Mouse (Mus musculus) T-cell, adult 66 days (primary cell): Measurements from ENCODE around the gene Nfkbil1. TPM values are rescaled to one million over a fixed set of nuclear protein-coding genes. Genes with fewer than 3 reads are reported as not detected.

Source experiments
- total RNA-seq, 2 experiments: library from RNA; stranded (reverse); gene quantifications; 3 replicates in 1 of 2; 4 replicates in 1 of 2; pipeline ENCODE4 v1.2.4; 2023

Nfkbil1 gene
- total RNA-seq, result 10 to 100 TPM; 15.8 to 16.0 TPM

DNA sequence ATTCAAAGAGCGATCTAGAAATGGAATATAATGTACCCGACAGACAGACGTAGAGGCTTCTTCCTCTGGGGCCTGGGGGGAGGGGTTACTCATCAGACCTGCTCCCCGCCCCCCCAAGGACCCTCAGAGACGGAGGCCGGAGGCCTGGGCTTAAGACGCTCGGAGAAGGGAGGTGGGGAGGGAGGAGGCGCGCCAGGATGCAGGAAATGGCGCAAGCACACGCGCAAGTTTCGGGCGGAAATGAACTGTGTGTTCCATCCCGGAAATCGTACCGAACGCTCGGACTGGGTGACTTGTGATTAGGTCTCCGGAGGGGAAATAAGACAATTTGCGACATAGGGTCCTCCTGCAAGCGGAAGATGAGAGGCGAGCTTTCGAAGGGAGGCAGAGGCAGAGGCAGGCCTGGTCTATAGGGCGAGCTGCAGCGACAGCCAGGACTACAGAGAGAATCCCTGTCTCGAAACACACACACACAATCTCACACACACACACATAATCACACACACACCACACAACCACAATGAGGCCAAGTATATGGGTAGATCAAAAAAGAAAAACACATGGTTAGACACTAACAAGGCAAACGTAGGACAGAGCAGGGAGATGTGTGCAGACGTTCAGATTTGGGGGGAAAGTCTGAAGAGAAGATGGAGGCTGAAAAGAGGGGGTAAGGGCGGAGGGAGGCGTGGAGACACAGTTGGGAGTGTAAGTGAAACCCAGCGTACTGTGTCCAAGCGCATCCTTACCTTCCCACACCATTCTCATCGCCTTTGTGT lies at the start of gene Nfkbil1:
Gene Nfkbil1, minus strand, starts transcription at position 179 of the 776 bp plus-strand sequence.

DNA sequence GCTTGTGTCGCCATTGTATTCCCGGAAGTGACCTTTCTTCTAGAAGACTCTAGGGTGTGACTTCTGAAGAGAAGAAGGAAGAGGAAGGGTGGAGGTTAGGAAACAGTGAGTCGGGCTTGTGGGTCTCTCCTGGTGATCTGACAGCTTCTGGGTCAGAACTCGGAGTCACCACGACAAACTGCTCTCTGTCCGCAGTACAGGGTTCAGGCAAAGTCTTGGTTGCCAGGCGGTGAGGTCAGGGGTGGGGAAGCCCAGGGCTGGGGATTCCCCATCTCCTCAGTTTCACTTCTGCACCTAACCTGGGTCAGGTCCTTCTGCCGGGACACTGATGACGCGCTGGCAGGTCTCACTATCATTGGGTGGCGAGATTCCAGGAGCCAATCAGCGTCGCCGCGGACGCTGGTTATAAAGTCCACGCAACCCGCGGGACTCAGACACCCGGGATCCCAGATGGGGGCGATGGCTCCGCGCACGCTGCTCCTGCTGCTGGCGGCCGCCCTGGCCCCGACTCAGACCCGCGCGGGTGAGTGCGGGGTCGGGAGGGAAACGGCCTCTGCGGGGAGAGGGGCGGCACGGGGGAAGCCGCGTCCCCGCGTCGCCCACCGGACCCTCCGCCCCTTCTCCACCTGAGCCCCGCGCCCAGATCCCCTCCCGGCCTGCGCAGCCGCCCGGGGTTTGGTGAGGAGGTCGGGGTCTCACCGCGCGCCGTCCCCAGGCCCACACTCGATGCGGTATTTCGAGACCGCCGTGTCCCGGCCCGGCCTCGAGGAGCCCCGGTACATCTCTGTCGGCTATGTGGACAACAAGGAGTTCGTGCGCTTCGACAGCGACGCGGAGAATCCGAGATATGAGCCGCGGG lies 27.3 kb upstream of the Nfkbil1 start, which contains the start of gene H2-D1:
Gene H2-D1, plus strand, starts transcription at position 67 of the 859 bp plus-strand sequence.

DNA sequence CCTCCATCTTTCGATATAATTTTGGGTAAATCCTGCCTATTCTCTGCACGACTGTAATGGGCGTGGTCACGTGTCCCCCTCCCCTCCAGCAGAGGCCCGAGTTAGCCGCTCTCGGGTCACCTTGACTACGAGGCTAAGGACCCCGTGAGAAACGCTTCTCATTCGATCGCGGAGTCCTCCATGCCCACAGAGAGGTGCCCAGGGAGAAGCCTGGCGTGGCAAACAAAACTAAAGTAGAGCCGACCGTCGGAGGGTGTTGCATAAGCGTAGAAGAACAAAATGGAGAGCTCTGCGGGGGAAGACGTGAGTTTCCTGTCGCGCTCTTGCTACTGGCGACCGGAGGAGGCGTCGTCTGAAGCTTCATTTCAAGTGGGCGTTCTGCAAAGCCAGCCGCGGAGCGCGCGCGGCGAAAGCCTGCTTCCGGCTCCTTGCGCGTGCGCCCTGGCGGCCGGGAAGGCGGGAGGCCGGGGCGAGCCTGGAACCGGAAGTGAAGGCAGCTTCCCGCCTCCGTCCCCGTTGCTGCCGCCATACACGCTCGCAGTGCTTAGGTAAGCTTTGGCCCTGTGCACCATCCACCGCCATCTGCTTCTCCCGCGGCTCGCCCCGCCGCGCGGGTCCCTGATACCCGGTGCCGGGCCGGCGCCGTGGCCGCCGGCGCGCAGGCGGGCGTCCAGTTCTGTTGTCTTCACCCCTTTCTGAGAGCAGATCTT lies 5.9 kb upstream of the Nfkbil1 start, which contains the start of gene Ddx39b:
Gene Ddx39b, plus strand, starts transcription at position 442 of the 710 bp plus-strand sequence.

DNA sequence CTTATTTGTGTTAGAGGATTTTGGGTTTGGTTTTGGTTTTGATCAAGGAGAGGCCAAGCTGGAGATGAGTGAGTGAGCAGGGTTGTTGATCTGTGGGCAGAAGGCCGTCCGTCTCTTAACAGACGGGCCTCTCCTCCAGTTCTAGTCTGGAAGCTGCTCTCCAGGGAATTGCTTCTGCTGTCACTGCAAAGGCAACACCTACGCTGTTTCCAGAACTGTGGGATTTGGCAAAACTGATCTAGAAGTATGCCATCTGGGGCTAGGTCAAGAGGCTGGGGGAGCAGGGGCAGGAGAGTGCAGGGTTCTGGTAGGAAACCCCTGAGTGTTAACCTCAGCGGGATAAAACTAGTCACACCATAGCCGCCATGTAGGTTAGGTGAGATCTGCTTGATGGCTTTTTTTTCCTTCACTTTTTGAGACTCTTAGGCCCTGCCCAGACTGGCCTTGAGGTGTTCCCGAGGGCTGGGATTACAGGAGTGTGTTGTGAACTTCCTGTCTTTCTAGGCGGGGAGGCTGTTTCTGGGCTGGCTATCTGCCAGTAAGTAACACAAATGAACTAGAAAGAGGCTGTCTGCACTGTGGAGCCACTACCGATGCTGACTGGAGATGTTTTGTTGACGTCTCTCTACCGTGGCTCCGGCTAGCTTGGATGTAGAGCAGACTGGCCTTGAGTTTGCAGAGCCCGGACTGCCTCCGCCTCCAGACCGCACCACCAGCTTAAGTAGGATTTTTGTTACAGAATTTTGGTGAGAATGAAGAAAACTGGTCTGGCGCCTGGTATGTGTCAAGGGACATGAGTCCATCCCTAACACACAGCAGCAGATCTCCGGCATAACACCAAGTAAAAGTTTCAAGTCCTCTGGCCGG lies 2.2 kb downstream of the Nfkbil1 start, which contains the start of gene Atp6v1g2:
Gene Atp6v1g2, plus strand, starts transcription at position 547 of the 867 bp plus-strand sequence.

DNA sequence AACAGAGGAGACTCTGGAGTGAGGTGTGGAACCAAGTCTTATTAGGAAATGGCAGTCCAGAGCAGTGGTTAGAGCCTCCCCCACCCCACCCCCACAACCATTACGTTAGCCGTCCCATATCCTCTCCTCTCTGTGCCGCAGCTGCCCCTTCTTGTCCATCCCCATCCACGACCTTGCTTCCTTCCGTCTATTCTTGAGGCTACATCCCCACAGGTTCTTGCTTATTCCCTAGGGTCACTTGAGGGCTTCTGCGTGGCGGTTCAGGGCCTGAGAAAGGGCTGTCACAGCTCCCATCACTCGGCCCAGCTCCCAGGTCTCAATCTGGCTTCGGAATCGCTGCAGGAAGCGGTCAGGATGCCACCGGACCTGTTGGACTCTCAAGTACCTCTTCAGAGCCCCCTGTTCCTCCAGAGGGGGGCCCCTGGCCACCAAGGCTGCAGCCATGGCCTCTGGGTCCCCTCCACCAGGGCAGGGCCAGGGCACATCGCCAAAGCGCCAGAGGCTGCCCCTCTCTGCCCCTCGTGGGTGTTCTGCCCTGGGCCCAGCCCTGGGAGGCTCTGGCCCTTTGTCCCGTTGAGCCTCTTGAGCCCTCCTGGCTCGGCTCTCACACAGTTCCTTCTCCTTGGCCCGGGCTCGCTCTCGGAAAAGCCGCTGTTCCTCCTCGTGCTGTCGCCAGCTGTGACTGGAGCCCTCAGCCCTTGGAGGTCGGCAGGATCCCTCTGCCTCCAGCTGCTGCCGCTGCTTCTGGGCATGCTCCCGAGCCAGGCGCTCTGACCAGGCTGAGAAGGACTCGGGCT lies 15.2 kb downstream of the Nfkbil1 start, which contains the start of gene Gm16181:
Gene Gm16181, plus strand, starts transcription at position 679 of the 797 bp plus-strand sequence.

DNA sequence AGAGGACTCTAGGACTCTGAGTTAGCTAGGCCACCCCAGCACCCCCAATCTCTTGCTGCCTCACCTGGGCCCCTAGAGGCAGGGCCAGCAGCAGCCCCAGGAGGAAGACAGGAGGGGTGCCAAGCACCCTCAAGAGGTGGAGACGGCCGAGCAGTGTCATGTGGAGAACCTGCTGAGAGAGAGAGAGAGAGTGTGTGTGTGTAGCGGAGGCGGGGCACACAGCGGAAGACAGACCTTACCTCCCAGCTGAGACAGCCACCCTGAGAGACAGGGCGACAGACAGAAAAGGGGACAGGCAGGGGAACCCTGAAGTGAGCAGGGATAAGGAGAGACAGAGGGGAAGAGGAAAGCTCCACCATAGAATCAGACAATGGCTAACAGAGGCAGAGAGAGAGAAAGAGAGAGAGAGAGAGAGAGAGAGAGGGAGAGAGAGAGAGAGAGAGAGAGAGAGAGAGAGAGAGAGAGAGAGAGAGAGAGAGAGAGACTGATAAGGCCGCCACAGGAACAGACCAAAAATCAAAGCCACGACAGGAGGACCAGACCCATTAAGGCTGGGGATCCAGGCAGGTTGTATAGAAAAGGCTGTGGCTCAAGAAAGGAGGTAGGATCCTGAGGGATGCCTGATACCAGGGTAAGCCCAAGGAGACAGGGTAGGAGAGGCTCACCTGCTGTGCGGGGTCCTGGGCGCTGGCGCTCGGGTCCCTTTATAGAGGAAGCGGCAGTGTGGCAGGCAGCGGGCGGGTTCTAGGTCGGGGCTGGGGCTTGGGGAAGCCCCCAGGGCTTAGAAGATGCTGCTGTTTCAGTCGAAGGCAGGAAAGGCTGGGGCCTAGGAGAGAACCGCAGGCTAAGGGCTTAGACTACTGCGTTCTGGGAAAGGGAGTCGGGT lies 30.9 kb downstream of the Nfkbil1 start, which contains the start of gene Lta:
Gene Lta, minus strand, starts transcription at position 858 of the 886 bp plus-strand sequence.

DNA sequence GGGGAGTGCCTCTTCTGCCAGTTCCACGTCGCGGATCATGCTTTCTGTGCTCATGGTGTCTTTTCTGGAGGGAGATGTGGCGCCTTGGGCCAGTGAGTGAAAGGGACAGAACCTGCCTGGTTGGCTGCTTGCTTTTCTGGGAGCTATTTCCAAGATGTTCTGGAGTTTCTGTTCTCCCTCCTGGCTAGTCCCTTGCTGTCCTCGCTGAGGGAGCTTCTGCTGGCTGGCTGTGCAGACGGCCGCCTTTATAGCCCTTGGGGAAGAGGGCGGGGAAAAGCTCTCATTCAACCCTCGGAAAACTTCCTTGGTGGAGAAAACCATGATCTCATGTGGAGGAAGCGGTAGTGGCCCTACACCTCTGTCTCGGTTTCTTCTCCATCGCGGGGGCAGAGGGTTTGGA lies 33.8 kb downstream of the Nfkbil1 start, which contains the start of gene Tnf:
Gene Tnf, minus strand, starts transcription at position 221 of the 400 bp plus-strand sequence.

DNA sequence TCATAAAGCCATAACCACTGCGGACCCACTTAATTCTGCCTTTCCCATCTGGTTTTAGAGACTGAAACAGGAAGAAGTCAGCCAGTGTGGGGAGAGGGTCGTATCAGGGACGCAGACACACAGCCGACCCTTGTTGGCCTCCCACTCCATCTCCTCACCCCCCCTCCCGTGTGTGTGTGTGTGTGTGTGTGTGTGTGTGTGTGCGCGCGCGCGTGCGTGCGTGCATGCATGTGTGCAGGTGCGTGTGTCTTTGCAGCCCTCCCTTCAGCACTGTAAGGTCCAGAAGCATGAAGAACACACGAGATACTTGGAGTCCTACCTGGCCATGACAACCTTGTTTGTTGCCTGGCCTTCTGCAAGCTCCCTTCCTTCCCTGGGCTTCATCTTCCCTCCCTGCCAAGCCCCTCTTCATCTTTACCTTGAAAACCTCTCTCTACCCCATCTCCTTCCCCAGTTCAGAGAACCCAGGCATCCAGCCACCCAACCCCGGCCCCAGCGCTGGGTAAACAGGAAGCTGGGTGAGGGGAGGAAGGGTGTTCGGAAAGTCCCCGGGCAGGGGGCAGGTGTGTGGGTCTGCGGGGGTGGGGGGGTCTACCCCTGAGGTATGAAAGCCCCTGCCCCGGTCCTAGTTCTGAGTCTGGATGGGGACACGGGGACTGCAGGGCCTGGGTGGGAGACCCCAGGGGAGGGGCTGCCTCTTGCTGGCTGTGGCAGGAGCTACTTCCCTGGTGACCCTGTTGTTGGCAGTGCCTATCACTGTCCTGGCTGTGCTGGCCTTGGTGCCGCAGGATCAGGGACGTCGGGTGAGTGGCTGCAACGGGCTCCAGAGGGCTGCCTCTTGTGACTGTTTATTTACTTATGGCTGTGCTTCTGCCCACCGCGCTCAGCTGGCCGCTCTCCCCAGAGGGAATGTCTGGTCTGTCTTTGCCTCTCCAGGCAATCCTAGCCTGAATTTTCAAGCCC lies 41.4 kb downstream of the Nfkbil1 start, which contains the start of gene Ltb:
Gene Ltb, plus strand, starts transcription at position 559 of the 963 bp plus-strand sequence.

DNA sequence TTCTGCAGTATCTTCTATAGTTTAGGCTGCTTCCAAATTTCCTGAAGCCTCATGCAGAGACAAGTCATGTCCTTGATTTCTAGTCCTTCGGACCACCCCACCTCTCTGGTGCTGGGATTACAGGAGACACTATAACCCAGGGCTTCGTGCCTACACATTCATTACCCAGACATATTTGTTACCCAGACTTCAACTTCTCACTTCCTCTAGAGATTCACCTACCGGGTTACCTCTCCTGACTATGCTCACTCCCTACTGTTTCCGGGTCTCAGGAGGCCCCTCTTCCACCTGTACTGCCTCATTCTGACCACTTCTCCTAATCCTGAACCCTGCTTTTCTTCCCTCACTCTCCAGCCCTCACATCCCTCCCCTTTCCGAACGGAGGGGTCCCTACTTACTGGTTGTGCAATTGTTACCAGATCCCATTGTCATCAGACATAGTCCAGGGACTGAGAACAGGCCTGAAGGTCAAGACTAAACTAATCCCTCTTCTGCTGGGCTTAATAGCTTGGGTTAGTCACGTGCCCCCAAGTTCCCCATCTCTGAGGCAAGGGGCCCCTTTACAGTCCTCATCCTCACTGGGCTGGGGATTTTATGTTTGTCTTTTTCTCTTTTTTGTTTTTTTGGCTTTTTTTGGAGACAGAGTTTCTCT lies 47.5 kb downstream of the Nfkbil1 start, which contains the start of gene Lst1:
Gene Lst1, minus strand, starts transcription at position 481 of the 652 bp plus-strand sequence.

DNA sequence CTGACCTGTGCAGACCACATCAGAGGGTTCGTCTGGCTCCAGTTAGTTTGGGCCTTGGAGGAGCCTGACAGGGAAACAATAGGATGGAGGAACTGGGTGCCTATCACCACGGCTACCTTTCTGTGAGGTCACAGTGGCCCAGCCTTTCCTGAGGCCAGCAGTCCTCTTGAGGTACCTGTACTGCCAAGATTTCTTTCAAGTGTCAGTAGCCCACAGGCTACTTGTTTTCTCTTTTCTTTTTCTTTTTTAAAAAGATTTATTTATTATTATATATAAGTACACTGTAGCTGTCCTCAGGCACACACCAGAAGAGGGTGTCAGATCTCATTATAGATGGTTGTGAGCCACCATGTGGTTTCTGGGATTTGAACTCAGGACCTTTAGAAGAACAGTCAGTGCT lies 59.6 kb downstream of the Nfkbil1 start, which contains the start of gene Aif1:
Gene Aif1, minus strand, starts transcription at position 101 of the 400 bp plus-strand sequence.

Other genes with a start within 250 kb of the Nfkbil1 start
- gene Vars, start 234.8 kb downstream of the Nfkbil1 start, total RNA-seq, result 100 to 1,000 TPM; 113 to 115 TPM
- under 1 TPM; 0.47 to 0.52 TPM for gene Vwa7, start 219.2 kb downstream of the Nfkbil1 start, total RNA-seq
- 1 to 10 TPM in 1 of 2 experiments, not detected in 1; 2.3 TPM for gene Sapcd1, start 207.8 kb downstream of the Nfkbil1 start, total RNA-seq
- 1 to 10 TPM; 2.0 to 3.3 TPM for gene Msh5, start 189.0 kb downstream of the Nfkbil1 start, total RNA-seq
- gene Clic1, start 185.8 kb downstream of the Nfkbil1 start, total RNA-seq, result 100 to 1,000 TPM; 161 to 180 TPM
- gene Ddah2, start 176.8 kb downstream of the Nfkbil1 start, total RNA-seq, result 1 to 10 TPM in 1 of 2 experiments, under 1 TPM in 1; 0.86 to 4.1 TPM
- gene Ly6g6c, start 170.4 kb downstream of the Nfkbil1 start, total RNA-seq, result not detected
- gene Mpig6b, start 169.6 kb downstream of the Nfkbil1 start, total RNA-seq, result not detected
- not detected for gene Ly6g6e, start 158.9 kb downstream of the Nfkbil1 start, total RNA-seq
- not detected for gene Ly6g6d, start 157.7 kb downstream of the Nfkbil1 start, total RNA-seq
- gene Ly6g6f, start 150.2 kb downstream of the Nfkbil1 start, total RNA-seq, result not detected
- gene Abhd16a, start 146.5 kb downstream of the Nfkbil1 start, total RNA-seq, result 10 to 100 TPM; 73.4 to 81.3 TPM
- not detected for gene Ly6g5c, start 127.5 kb downstream of the Nfkbil1 start, total RNA-seq
- 1 to 10 TPM; 2.7 to 5.4 TPM for gene Ly6g5b, start 120.4 kb downstream of the Nfkbil1 start, total RNA-seq
- 10 to 100 TPM; 33.5 to 34.9 TPM for gene Gpank1, start 114.3 kb downstream of the Nfkbil1 start, total RNA-seq
- 100 to 1,000 TPM; 152 to 162 TPM for gene Csnk2b, start 113.7 kb downstream of the Nfkbil1 start, total RNA-seq
- gene D17H6S53E, start 109.4 kb downstream of the Nfkbil1 start, total RNA-seq, result 10 to 100 TPM; 26.0 to 26.8 TPM
- gene Apom, start 103.7 kb downstream of the Nfkbil1 start, total RNA-seq, result 1 to 10 TPM in 1 of 2 experiments, under 1 TPM in 1; 0.55 to 1.7 TPM
- gene Bag6, start 100.6 kb downstream of the Nfkbil1 start, total RNA-seq, result 100 to 1,000 TPM; 403 to 408 TPM
- gene Prrc2a, start 70.9 kb downstream of the Nfkbil1 start, total RNA-seq, result 100 to 1,000 TPM; 299 to 313 TPM
- 1 to 10 TPM; 1.2 to 2.0 TPM for gene Aif1, start 59.7 kb downstream of the Nfkbil1 start, total RNA-seq
- gene Lst1, start 47.4 kb downstream of the Nfkbil1 start, total RNA-seq, result 1 to 10 TPM; 4.5 to 8.7 TPM
- gene Ltb, start 41.4 kb downstream of the Nfkbil1 start, total RNA-seq, result 100 to 1,000 TPM; 598 to 633 TPM
- gene Tnf, start 33.8 kb downstream of the Nfkbil1 start, total RNA-seq, result 10 to 100 TPM; 17.7 to 18.6 TPM
- 10 to 100 TPM; 14.1 to 17.3 TPM for gene Lta, start 30.4 kb downstream of the Nfkbil1 start, total RNA-seq
- gene Gm16181, start 15.0 kb downstream of the Nfkbil1 start, total RNA-seq, result not detected
- gene Atp6v1g2, start 2.1 kb downstream of the Nfkbil1 start, total RNA-seq, result 1 to 10 TPM; 2.8 to 3.1 TPM
- gene Ddx39b, start 6.0 kb upstream of the Nfkbil1 start, total RNA-seq, result 100 to 1,000 TPM; 432 to 439 TPM
- gene H2-D1, start 26.9 kb upstream of the Nfkbil1 start, total RNA-seq, result 1,000 to 10,000 TPM; 2,662 to 2,726 TPM
- 10 to 100 TPM; 17.9 to 23.8 TPM for gene H2-Q1, start 84.6 kb upstream of the Nfkbil1 start, total RNA-seq
- 10 to 100 TPM; 13.7 to 17.0 TPM for gene H2-Q2, start 106.5 kb upstream of the Nfkbil1 start, total RNA-seq
- 100 to 1,000 TPM; 534 to 564 TPM for gene H2-Q4, start 143.8 kb upstream of the Nfkbil1 start, total RNA-seq
- 100 to 1,000 TPM; 203 to 218 TPM for gene H2-Q6, start 189.1 kb upstream of the Nfkbil1 start, total RNA-seq
- 100 to 1,000 TPM; 546 to 576 TPM for gene H2-Q7, start 203.4 kb upstream of the Nfkbil1 start, total RNA-seq
- gene H2-Q10, start 234.3 kb upstream of the Nfkbil1 start, total RNA-seq, result 10 to 100 TPM; 83.5 to 96.7 TPM